Mouse (Mus musculus) olfactory bulb, adult 2 months (tissue): ENCODE measurements around the gene Cilp. TPM values are rescaled to one million over a fixed set of nuclear protein-coding genes. Genes with fewer than 3 reads are reported as not detected.
A peak's percentile ranks its signal among the peaks of the same experiment; 100 is the strongest.

Experiments used
- H3K27ac ChIP-seq: fragments of 200-500 bp; 2 replicates; pipeline ENCODE4 v1.5.1; 2012; ENCODE audit warnings: low read depth, low read length; ENCODE audit not compliant: insufficient read depth
- H3K4me1 ChIP-seq: fragments of 200-500 bp; 2 replicates; pipeline ENCODE4 v1.6.1; 2012; ENCODE audit warnings: low read length; ENCODE audit not compliant: control insufficient read depth, insufficient read depth
- H3K4me3 ChIP-seq: fragments of 200-500 bp; 2 replicates; pipeline ENCODE4 v1.5.1; 2012; ENCODE audit warnings: mild to moderate bottlenecking, low read depth, low read length, moderate library complexity; ENCODE audit not compliant: insufficient read depth
- CTCF ChIP-seq: fragments of 200-500 bp; IDR thresholded peaks from 2 replicates; pipeline ENCODE4 v1.5.1; 2012; ENCODE audit warnings: low read depth, mild to moderate bottlenecking, low read length, moderate library complexity; ENCODE audit not compliant: insufficient read depth
- POLR2A ChIP-seq: fragments of 200-500 bp; IDR thresholded peaks from 2 replicates; pipeline ENCODE4 v1.6.1; 2012; ENCODE audit warnings: mild to moderate bottlenecking, low read depth, low read length, moderate library complexity; ENCODE audit not compliant: insufficient read depth
- WGBS: fragments of 180-500 bp; shearing (Covaris S2); methylation state at CpG from one replicate; pipeline ENCODE4 v1.1.7; 2018; 5-methylcytosine and 5-hydroxymethylcytosine counted together
- polyA plus RNA-seq: library from polyadenylated mRNA; stranded (reverse); fragments of >200 nt; gene quantifications from 2 replicates; pipeline ENCODE4 v1.2.4, GENCODE M21; 2012; ENCODE audit warnings: low replicate concordance; ENCODE audit not compliant: missing spikeins, insufficient read depth, insufficient read length

Cilp gene
- polyA plus RNA-seq, 1 experiment, result not detected

DNA sequence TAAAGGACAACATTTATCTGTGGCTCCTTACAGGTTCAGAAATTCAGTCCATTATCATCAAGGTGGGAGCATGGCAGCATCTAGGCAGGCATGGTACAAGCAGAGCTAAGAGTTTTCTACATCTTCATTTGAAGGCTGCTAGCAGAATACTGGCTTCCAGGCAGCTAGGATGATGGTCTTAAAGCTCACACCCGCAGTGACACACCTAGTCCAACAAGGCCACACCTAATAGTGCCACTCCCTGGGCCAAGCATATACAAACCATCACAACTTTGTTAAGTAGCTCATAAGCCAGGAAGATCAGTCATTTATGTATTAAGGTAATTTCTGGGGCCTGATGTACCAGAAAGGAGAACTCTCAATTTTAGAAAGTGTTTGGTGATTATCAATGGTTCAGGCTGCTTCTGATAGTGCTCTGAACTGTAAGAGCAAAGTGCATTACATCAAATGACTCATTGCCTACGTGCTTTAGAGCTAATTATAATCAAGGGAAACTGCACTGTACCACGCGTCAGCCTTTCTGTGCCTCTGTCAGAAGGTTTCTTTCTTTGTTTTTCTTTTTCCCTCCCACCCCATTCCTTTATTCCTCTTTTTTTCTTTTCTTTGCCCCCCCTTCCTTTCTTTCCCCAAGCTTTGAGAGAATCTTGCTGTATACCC lies 37.5 kb downstream of the Cilp start:
- TF ChIP-seq POLR2A, result no peak
- TF ChIP-seq CTCF, result no peak
- 56% methylated on average over 4 of the region's 4 CpGs for WGBS
- peak overlapping the region; percentile 61; the same call in 1 of the 2 replicates for H3K27ac ChIP-seq
- peaks cover 2% of the 10 kb centered on the region; the same call in 1 of the 2 replicates for H3K4me1 ChIP-seq
- no peak overlapping the region for H3K4me3 ChIP-seq

DNA sequence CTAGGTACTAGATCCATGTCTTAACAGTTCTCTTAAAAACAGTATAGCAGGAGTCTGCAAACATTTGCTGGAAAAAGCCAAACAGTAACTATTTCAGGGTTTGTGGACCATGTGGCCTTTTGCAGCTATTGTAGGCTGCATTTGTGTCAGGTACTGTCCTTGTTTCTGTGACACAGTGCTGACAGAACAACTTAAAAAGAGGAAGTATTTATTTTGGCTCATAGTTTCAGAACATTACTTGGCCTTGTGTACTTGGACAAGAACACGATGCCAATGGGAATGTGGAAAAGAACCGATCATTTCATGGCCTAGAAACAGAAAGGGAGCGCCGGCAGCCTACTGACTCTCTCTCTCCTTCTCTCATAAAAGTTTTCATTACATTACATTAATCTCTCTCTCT lies 38.6 kb downstream of the Cilp start:
- H3K27ac ChIP-seq, result no peak overlapping the region
- 72% methylated on average over 4 of the region's 4 CpGs for WGBS

DNA sequence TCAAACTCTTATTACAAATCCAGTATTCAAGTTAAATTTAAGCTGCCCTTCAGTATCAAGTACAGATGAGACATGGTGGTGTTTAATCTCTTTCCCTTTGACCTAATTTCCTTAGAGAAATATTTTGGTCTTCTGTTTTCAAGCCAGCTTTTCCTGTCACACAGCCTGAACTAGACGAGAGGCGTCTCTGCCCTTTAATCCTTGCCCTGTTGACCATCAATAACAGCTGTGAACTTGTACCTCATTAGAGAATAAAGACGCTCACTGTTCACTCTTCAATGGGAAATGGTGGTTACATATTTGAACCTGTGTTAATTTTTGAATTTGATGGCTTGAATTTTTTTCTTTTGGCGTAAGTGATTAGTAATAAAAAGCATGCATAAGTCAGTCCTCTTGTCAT lies 39.3 kb downstream of the Cilp start:
- H3K4me3 ChIP-seq, result no peak overlapping the region
- H3K4me1 ChIP-seq, result 0 out of 2 replicates have a peak, but pooled peaks cover 2% of the 10 kb centered on the region
- WGBS, result 64% methylated on average over 4 of the region's 4 CpGs
- TF ChIP-seq CTCF, result no peak
- no peak for TF ChIP-seq POLR2A
- no peak overlapping the region for H3K27ac ChIP-seq

More for the DNA sequence above, 38.6 kb downstream of the Cilp start:
- Histone ChIP-seq H3K4me1 (0 out of 2 replicates have a peak, but pooled peaks cover 2% of the 10 kb centered on the region), H3K4me3 (no peak overlapping the region)
- no peak for TF ChIP-seq POLR2A
- no peak for TF ChIP-seq CTCF

DNA sequence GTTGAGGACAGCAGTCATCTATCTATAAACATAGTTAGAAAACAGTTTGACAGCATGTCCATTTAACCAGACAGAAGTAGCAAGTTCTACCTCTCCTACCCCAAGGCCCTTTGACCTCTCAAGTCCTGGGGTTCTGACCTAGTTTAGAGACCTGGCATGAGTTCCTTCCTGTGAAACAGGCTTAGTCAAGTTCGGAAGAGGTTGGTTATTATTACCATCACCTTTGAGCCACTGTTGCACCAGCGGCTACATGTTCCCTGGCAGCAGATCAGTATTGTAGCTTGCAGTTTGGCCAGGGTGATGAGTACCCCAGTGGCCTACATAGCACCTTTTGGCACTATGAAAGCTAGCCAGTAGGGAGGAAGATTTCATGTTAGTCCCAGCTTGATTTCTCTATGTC lies 41.7 kb downstream of the Cilp start:
- 85% methylated on average over 2 of the region's 2 CpGs for WGBS
- H3K4me1 ChIP-seq, result 0 out of 2 replicates have a peak, but pooled peaks cover 2% of the 10 kb centered on the region
- H3K27ac ChIP-seq, result no peak overlapping the region
- no peak overlapping the region for H3K4me3 ChIP-seq
- TF ChIP-seq POLR2A (no peak), CTCF (no peak)

DNA sequence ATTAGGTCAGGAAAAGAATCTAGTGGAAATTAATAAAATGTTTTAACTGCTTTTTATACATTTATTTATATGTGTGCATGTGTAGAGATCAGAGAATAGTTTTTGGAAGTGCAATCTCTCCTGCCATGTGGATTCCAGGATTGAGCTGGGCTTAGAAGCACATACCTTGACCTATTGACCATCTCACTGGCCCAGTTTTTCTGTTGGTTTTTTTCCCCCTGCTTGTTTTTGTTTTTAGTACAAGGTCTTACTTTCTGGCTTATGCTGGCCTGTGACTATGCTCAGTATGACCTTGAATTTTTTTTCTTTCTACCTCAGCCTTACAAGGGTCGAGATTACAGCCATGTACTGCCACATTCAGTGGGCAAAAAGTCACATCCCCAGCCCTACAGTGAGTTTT lies 43.0 kb downstream of the Cilp start:
- Histone ChIP-seq H3K4me3 (no peak overlapping the region), H3K27ac (no peak overlapping the region), H3K4me1 (0 out of 2 replicates have a peak, but pooled peaks cover 2% of the 10 kb centered on the region)
- TF ChIP-seq CTCF (no peak), POLR2A (no peak)
- WGBS, result 80% methylated on average over 1 of the region's 1 CpGs

DNA sequence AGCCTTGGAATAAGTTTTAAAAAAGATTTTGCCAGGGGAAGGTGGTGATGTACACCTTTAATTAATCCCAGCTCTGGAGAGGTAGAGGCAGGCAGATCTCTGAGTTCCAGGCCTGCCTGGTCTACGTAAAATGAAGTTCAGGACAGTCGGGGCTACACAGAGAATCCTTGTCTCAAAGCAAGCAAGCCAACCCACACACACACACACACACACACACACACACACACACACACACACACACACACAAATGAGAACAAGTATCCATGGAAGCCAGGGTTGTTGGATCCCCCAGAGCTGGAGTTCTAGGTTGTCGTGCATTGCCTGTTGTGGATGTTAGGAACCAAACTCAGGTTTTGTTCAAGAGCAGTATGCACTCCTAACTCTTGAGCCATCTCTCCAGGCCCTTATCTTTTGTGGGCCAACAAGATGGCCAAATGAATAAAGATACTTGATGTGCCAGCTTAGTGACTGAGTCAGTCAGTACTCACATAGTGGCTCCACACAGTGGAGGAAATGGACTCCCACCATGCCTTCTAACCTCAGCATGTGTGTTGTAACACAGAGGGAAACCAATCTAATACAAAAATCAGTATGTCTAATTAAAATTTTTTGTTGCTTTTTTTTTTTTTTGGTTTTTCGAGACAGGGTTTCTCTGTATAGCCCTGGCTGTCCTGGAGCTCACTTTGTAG lies 47.8 kb downstream of the Cilp start:
- WGBS, result 91% methylated on average over 4 of the region's 4 CpGs
- TF ChIP-seq CTCF (no peak), POLR2A (no peak)

DNA sequence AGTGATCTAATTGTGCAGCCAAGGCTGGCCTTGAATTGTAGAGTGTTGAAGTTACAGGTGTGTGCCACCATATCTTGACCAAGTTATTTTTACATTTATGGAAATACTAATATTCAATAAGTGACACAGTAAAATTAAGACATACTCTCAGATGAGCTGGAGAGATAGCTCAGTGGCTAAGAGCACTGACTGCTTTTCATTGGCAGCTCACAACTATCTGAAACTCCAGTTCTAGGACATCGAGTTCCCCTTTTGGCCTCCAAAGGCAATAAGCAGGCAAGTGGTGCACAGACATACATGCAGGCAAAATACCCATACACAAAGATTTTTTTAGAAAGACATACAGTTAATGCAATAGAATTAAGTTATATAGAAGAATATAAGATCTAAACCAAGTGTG lies 48.9 kb downstream of the Cilp start:
- H3K27ac ChIP-seq, result no peak overlapping the region
- TF ChIP-seq POLR2A, result no peak
- TF ChIP-seq CTCF, result no peak
- no peak overlapping the region for H3K4me3 ChIP-seq
- H3K4me1 ChIP-seq, result no peaks in the 10 kb centered on the region
- 90% methylated on average over 1 of the region's 1 CpGs for WGBS

More for the DNA sequence above, 47.8 kb downstream of the Cilp start:
- Histone ChIP-seq H3K4me3 (no peak overlapping the region), H3K27ac (no peak overlapping the region), H3K4me1 (no peaks in the 10 kb centered on the region)

DNA sequence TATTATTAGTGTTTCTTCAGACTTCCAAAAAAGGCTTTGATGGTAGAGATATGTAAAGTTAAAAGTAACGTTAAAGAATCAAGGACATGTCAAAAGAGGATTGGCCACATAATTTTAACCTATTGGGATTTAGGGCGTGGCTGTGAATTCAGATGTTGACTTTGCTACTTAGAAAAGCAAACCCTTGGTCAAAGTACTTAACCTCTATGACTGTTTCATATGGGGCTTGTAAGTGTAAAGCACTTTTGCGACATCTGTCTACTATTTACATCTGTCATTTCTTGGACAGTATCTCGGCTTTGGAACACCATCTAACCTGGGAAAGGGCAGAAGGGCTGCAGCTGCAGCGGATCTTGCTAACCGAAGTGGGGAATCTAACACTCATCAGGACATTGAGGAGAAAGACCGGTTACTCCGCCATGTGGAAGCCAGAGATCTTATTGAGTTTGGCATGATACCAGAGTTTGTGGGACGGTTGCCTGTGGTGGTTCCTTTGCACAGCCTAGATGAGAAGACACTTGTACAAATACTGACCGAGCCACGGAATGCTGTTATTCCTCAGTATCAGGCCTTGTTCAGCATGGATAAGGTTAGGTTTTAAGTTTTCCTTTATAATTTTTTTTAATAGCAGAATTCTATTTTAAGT lies 57.4 kb downstream of the Cilp start:
- no peak for TF ChIP-seq POLR2A
- TF ChIP-seq CTCF, result no peak
- Histone ChIP-seq H3K27ac (no peak overlapping the region), H3K4me1 (no peaks in the 10 kb centered on the region), H3K4me3 (no peak overlapping the region)
- 86% methylated on average over 11 of the region's 11 CpGs for WGBS

DNA sequence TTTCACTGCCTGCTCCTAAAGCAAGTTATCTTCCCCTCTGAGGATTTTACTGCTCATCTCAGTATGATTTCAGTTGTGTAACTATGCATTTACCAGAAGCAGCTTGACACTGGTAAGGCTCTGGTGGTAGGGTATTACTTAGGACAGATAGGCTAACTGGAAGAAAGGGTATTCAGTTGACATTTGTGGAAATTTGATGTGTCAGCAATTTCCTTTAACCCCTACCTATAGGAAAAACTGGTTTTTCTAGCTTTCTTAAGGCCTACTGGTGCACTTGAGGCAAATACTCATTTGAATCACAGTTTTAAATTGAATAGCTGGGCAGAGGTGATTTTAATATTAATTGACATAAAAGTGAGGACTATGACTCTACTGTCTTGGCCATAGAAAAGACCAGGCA lies 61.0 kb downstream of the Cilp start:
- TF ChIP-seq POLR2A (no peak), CTCF (no peak)
- no peak overlapping the region for H3K4me3 ChIP-seq
- H3K27ac ChIP-seq, result no peak overlapping the region
- H3K4me1 ChIP-seq, result no peaks in the 10 kb centered on the region
